Mouse (Mus musculus): Measurements from ENCODE around the gene Wwc2. TPM values are rescaled to one million over a fixed set of nuclear protein-coding genes. Genes with fewer than 3 reads are reported as not detected.

Wwc2 gene
- polyA plus RNA-seq, 1 experiment from 2014 or later = 5.6 TPM

DNA sequence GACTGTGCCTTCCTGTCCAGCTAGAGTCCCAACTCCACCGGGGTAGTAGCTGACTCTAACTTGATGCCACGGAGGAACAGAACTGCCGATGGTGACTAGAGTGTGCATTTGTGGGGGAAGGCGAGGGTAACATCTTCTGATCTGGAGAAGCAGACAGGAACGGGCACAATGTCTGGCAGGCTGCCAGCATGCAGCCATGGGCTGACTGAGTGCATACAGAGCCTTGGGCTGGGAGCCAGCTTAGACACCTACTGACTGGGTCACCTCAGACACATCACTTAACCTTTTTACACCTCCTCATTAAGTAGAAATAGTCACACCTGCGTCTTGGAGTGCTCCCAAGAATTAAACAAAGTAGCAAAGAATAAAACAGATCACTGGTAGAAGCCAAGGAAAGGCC is 28.7 kb downstream of the Wwc2 start:
- peak; percentile 65; the same call in 1 of the 2 replicates for ATAC-seq (ENCODE audit: low read depth)
- 54% methylated on average over 6 of the region's 6 CpGs for WGBS
- H3K4me2 ChIP-seq (ENCODE audit: low read depth, low read length) = no peak overlapping the region

DNA sequence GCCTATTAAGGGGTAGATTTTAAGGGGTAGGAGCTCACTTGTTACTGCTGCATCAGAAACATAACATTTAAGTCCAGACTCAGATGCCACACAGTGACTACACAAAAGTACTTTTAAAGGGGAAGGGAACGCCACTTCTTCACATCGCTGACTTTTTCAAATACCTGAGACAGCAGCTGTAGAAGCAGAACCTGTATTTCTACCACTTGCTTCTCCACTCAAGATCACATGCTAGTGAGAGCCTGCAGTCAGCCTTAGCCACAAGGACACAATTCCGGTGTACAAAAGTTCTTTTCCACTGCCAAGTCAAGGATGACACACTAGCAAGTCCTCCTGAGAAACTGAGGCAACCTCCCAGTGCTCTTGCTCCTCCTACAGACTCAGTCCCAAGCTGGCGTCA is 33.2 kb downstream of the Wwc2 start:
- peaks cover 5% of the 10 kb centered on the region; the same call in 1 of the 2 replicates for H3K4me1 ChIP-seq (ENCODE audit: control insufficient read depth, insufficient read depth, low read length)
- no peak overlapping the region for H3K9ac ChIP-seq (replicated peaks; ENCODE audit: low read depth, low read length)
- no peak overlapping the region for H3K4me3 ChIP-seq (ENCODE audit: low read depth, low read length)
- H3K27me3 ChIP-seq (ENCODE audit: control insufficient read depth, insufficient read depth, low read length) = no peaks in the 10 kb centered on the region
- H3K4me2 ChIP-seq (ENCODE audit: low read depth, low read length) = no peak overlapping the region
- ATAC-seq (ENCODE audit: low read depth) = no peak
- no peaks in the 10 kb centered on the region for H3K9me3 ChIP-seq (ENCODE audit: control insufficient read depth, low read length)
- no peaks in the 10 kb centered on the region for H3K36me3 ChIP-seq (ENCODE audit: control insufficient read depth, insufficient read depth, low read length)
- no peak overlapping the region for H3K27ac ChIP-seq (ENCODE audit: low read depth, low read length)
- 93% methylated on average over 4 of the region's 4 CpGs for WGBS

More for the DNA sequence above, 28.7 kb downstream of the Wwc2 start:
- Histone ChIP-seq H3K27me3 (ENCODE audit: control insufficient read depth, insufficient read depth, low read length) (no peaks in the 10 kb centered on the region), H3K27ac (ENCODE audit: low read depth, low read length) (no peak overlapping the region), H3K4me1 (ENCODE audit: control insufficient read depth, insufficient read depth, low read length) (peaks cover 7% of the 10 kb centered on the region; the same call in 1 of the 2 replicates), H3K4me3 (ENCODE audit: low read depth, low read length) (no peak overlapping the region), H3K9me3 (ENCODE audit: control insufficient read depth, low read length) (no peaks in the 10 kb centered on the region), H3K36me3 (ENCODE audit: control insufficient read depth, insufficient read depth, low read length) (no peaks in the 10 kb centered on the region), H3K9ac (replicated peaks; ENCODE audit: low read depth, low read length) (no peak overlapping the region)

DNA sequence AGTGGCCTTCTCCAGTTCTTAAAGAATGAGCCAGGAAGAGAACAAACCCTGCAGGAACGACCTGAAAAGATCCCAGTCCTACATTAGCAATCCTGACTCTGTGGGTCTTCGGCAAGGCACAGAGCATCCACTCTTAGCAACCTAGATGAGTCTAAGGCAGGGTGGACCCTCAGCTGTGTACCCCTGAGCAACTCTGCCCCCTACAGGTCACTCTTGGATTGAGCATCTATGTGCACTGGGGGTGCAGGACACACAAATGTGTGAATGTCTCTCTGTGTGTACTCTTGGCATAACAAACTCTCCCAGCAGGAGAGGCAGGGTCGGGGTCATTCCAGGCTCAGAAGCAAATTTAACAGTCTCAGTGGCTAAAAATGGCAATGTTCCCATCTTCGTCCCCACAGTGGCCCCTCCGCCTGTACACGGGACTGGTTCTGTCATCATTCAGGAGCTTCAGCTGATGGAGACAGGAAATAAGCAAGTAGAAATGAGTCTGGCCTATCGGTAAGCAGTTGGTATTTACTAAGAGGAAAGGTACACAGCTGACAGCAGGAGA is 39.3 kb downstream of the Wwc2 start:
- H3K27ac ChIP-seq (ENCODE audit: low read depth, low read length) = no peak overlapping the region
- WGBS = 74% methylated on average over 7 of the region's 7 CpGs
- no peak overlapping the region for H3K9ac ChIP-seq (replicated peaks; ENCODE audit: low read depth, low read length)
- no peak for ATAC-seq (ENCODE audit: low read depth)
- H3K36me3 ChIP-seq (ENCODE audit: control insufficient read depth, insufficient read depth, low read length) = no peaks in the 10 kb centered on the region
- H3K4me3 ChIP-seq (ENCODE audit: low read depth, low read length) = no peak overlapping the region
- H3K4me2 ChIP-seq (ENCODE audit: low read depth, low read length) = no peak overlapping the region
- no peaks in the 10 kb centered on the region for H3K4me1 ChIP-seq (ENCODE audit: control insufficient read depth, insufficient read depth, low read length)
- H3K27me3 ChIP-seq (ENCODE audit: control insufficient read depth, insufficient read depth, low read length) = no peaks in the 10 kb centered on the region
- no peaks in the 10 kb centered on the region for H3K9me3 ChIP-seq (ENCODE audit: control insufficient read depth, low read length)

DNA sequence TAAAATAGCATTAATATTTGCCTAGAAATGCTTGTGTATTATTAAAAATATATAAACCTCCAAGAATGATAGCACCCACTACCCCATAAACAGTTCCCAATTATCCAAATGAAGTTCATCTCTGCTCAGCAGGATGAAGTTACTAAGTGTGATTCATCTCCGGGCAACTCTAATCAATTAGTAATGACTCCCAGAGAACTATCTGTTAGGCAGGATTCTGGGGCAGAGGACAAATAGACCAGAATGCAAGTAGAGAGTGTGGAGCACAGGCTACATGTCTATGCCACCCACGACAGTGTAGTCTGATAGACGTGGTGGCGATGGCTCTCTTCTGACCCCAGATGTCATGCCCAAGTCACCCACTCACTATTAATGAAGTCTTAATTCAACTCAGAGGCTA is 41.9 kb downstream of the Wwc2 start:
- Histone ChIP-seq H3K9me3 (ENCODE audit: control insufficient read depth, low read length) (no peaks in the 10 kb centered on the region), H3K4me3 (ENCODE audit: low read depth, low read length) (no peak overlapping the region), H3K27ac (ENCODE audit: low read depth, low read length) (no peak overlapping the region), H3K36me3 (ENCODE audit: control insufficient read depth, insufficient read depth, low read length) (no peaks in the 10 kb centered on the region), H3K4me1 (ENCODE audit: control insufficient read depth, insufficient read depth, low read length) (no peaks in the 10 kb centered on the region), H3K9ac (replicated peaks; ENCODE audit: low read depth, low read length) (no peak overlapping the region), H3K4me2 (ENCODE audit: low read depth, low read length) (no peak overlapping the region), H3K27me3 (ENCODE audit: control insufficient read depth, insufficient read depth, low read length) (no peaks in the 10 kb centered on the region)
- ATAC-seq (ENCODE audit: low read depth) = no peak
- WGBS = 82% methylated on average over 4 of the region's 4 CpGs

DNA sequence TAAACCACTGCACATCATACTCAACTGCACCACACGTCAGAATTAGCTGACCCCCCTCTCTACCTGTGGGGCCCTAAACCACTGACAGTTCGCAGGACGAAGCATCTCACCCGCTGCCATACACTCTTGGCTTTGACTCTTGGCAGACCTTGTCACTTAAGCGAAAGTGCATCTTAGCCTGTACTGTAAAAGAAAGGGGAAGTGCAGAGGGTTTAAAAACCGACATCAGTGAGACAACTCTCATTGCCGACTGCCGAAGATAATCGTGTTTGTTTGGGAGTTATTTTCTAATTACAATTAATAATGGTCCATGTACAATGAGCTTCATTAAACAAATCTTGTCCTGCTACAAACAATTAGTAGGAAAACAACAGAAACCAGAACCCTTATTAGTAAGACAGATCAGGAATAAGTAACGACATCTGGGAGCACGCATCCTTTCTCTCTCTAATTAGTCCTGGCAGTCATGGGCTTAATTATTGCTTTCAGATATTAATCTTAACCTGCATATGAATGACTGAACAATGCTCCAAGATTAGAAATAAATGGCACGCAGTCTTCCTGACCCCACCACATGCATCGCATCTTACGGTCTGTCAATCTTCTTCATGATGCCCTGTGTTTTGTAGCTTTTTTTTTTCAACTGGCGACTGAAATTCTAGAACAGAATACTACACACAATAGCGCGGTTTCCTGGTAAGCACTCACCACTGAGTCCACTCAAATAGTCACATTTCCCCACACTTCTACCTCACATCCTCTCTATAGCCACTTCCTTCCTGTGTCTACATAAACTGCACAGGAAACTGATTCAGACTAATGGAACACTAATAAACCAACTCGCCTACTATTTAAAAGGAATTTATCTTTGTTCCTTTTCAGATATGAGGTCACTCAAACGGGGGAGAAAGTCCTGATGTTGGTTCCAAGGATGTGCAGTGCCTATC is 42.8 kb downstream of the Wwc2 start:
- no peak overlapping the region for H3K4me2 ChIP-seq (ENCODE audit: low read depth, low read length)
- no peak for ATAC-seq (ENCODE audit: low read depth)

DNA sequence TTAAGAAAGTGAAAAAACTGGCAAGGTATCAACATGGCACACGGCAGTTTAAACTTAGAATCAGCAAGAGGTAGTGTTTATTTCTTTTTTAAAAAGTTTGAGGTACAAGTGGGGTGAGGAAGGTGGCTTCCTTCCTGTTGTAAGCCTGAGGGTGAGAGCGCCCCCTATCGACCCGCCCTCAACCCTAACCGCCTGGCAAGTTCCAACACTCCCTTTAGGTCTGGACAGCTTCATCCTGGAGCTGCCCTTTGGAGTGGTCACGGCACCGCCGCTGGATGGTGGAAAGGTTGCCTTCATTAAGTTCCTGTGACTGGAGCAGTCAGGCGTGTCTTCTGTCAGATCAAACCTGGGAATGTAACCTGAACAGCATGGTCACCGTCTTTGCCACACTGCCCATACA is 47.7 kb downstream of the Wwc2 start:
- no peak overlapping the region for H3K4me3 ChIP-seq (ENCODE audit: low read depth, low read length)
- H3K4me1 ChIP-seq (ENCODE audit: control insufficient read depth, insufficient read depth, low read length) = no peaks in the 10 kb centered on the region
- ATAC-seq (ENCODE audit: low read depth) = no peak
- no peak overlapping the region for H3K27ac ChIP-seq (ENCODE audit: low read depth, low read length)
- H3K9me3 ChIP-seq (ENCODE audit: control insufficient read depth, low read length) = no peaks in the 10 kb centered on the region
- no peaks in the 10 kb centered on the region for H3K36me3 ChIP-seq (ENCODE audit: control insufficient read depth, insufficient read depth, low read length)
- no peak overlapping the region; the same call in 1 of the 2 replicates for H3K9ac ChIP-seq (replicated peaks; ENCODE audit: low read depth, low read length)
- 70% methylated on average over 10 of the region's 10 CpGs for WGBS
- H3K4me2 ChIP-seq (ENCODE audit: low read depth, low read length) = no peak overlapping the region
- no peaks in the 10 kb centered on the region for H3K27me3 ChIP-seq (ENCODE audit: control insufficient read depth, insufficient read depth, low read length)

More for the DNA sequence above, 42.8 kb downstream of the Wwc2 start:
- no peaks in the 10 kb centered on the region for H3K4me1 ChIP-seq (ENCODE audit: control insufficient read depth, insufficient read depth, low read length)
- WGBS = 66% methylated on average over 19 of the region's 19 CpGs
- H3K36me3 ChIP-seq (ENCODE audit: control insufficient read depth, insufficient read depth, low read length) = no peaks in the 10 kb centered on the region
- no peaks in the 10 kb centered on the region for H3K9me3 ChIP-seq (ENCODE audit: control insufficient read depth, low read length)
- H3K27ac ChIP-seq (ENCODE audit: low read depth, low read length) = no peak overlapping the region
- no peaks in the 10 kb centered on the region for H3K27me3 ChIP-seq (ENCODE audit: control insufficient read depth, insufficient read depth, low read length)
- no peak overlapping the region for H3K4me3 ChIP-seq (ENCODE audit: low read depth, low read length)
- H3K9ac ChIP-seq (replicated peaks; ENCODE audit: low read depth, low read length) = no peak overlapping the region

DNA sequence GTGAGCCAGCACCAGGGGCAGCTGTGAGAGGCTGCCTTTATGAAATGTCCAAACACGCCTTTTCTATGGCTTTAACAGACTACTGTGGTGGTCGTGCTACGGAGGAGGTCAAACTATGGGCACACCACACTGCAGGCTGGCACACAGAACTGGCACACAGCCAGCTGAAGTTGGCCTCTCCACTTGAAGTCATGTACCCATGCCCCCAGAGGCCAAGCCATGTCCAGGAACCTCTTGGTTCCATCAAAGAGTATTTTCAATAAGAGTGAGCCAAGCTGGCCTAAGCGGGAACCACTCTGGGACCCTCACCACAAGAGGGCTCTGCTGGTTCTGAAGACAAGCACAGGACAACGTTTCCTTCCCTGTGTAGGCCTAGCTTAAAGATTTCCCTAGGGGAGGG is 49.7 kb downstream of the Wwc2 start:
- Histone ChIP-seq H3K27me3 (ENCODE audit: control insufficient read depth, insufficient read depth, low read length) (no peaks in the 10 kb centered on the region), H3K4me2 (ENCODE audit: low read depth, low read length) (no peak overlapping the region), H3K36me3 (ENCODE audit: control insufficient read depth, insufficient read depth, low read length) (no peaks in the 10 kb centered on the region), H3K27ac (ENCODE audit: low read depth, low read length) (no peak overlapping the region), H3K4me3 (ENCODE audit: low read depth, low read length) (no peak overlapping the region), H3K4me1 (ENCODE audit: control insufficient read depth, insufficient read depth, low read length) (no peaks in the 10 kb centered on the region), H3K9me3 (ENCODE audit: control insufficient read depth, low read length) (no peaks in the 10 kb centered on the region), H3K9ac (replicated peaks; ENCODE audit: low read depth, low read length) (no peak overlapping the region)
- ATAC-seq (ENCODE audit: low read depth) = peak; percentile 60; the same call in 1 of the 2 replicates
- 49% methylated on average over 5 of the region's 5 CpGs for WGBS

DNA sequence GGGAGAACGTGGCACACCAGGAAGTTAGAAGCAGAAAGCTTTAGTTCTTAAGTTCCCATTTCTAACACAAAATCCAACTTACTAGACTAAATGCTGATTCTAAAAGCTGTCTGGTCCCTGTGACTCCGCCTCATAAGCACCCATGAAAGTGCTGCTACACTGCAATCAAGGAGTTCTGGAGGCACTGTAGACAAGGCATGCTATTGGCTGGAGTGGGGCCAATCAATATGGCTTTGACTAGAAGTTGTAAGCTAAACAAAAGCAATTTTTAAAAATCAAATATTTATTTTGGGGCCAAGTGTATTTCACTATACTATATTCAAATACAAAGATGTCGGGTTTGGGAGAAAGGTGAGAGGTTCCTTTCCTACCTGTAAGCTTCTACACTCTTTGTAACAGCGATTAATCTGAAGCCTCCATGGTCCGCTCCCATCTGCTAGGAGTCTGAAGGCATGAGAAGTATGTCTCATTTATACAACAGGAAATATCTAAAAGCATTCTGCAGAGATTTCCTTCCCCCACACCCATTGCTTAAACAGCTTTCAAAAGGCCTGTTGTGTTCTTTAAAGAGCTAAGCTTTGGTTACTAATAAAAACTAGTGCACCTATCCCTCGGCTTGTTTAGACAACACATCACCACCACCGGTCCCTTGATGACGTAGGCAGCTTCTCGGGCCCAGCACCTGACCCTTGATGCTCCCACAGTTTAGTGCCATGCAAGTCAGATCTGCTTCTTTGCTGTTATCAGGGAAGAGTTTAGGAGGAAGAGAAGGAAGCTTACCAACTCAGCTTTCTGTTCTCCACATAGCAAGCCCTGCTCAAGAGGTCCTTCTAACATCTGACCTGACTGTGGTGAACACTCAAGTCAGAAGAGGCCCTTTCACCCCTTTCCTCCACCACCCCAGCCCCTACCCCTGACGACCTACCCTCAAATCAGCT is 50.5 kb downstream of the Wwc2 start:
- ATAC-seq (ENCODE audit: low read depth) = no peak; the same call in 1 of the 2 replicates
- H3K4me1 ChIP-seq (ENCODE audit: control insufficient read depth, insufficient read depth, low read length) = no peaks in the 10 kb centered on the region
- no peak overlapping the region for H3K4me3 ChIP-seq (ENCODE audit: low read depth, low read length)
- no peak overlapping the region for H3K4me2 ChIP-seq (ENCODE audit: low read depth, low read length)
- H3K27ac ChIP-seq (ENCODE audit: low read depth, low read length) = no peak overlapping the region
- no peaks in the 10 kb centered on the region for H3K27me3 ChIP-seq (ENCODE audit: control insufficient read depth, insufficient read depth, low read length)
- 88% methylated on average over 10 of the region's 10 CpGs for WGBS
- no peaks in the 10 kb centered on the region for H3K9me3 ChIP-seq (ENCODE audit: control insufficient read depth, low read length)
- no peaks in the 10 kb centered on the region for H3K36me3 ChIP-seq (ENCODE audit: control insufficient read depth, insufficient read depth, low read length)
- no peak overlapping the region for H3K9ac ChIP-seq (replicated peaks; ENCODE audit: low read depth, low read length)
